Mouse (Mus musculus): ENCODE measurements around the gene Ydjc.
"Not testable (repeated sequence)": the region's sequence is repeated elsewhere in the genome, so short reads cannot be mapped to it uniquely, and the experiment has no call there.

Ydjc gene

GRCm38 (mm10) chr16:17154346-17154745 lies 9.9 kb downstream of the Ydjc start:
- DNase-seq = peak; percentile 24

GRCm38 (mm10) chr16:17165478-17165877 lies 21.1 kb downstream of the Ydjc start:
- not testable (repeated sequence) for DNase-seq

GRCm38 (mm10) chr16:17167179-17167578 lies 22.8 kb downstream of the Ydjc start:
- DNase-seq = peak; percentile 23 to 29

GRCm38 (mm10) chr16:17168049-17168448 lies 23.6 kb downstream of the Ydjc start:
- DNase-seq = no peak

- DNase-seq = no peak
These were observed 31.3 kb downstream of the Ydjc start for GRCm38 (mm10) chr16:17175765-17176164.

GRCm38 (mm10) chr16:17177623-17178170 lies 33.3 kb downstream of the Ydjc start:
- no peak for DNase-seq

GRCm38 (mm10) chr16:17179706-17180105 lies 35.3 kb downstream of the Ydjc start:
- no peak for DNase-seq

- DNase-seq = peak in 1 of 2 experiments; percentile 16
These were observed 37.0 kb downstream of the Ydjc start for GRCm38 (mm10) chr16:17181382-17181781.

GRCm38 (mm10) chr16:17182136-17182535 lies 37.7 kb downstream of the Ydjc start:
- no peak for DNase-seq

GRCm38 (mm10) chr16:17183003-17183402 lies 38.6 kb downstream of the Ydjc start:
- DNase-seq = no peak

- no peak for DNase-seq
These were observed 41.1 kb downstream of the Ydjc start for GRCm38 (mm10) chr16:17185475-17185874.

- no peak for DNase-seq
These were observed 49.4 kb downstream of the Ydjc start for GRCm38 (mm10) chr16:17193823-17194222.

- DNase-seq = no peak
These were observed 55.9 kb downstream of the Ydjc start for GRCm38 (mm10) chr16:17200121-17200952.

GRCm38 (mm10) chr16:17200953-17201707 lies 56.7 kb downstream of the Ydjc start:
- peak; percentile 83 to 92 for DNase-seq

- no peak for DNase-seq
These were observed 57.6 kb downstream of the Ydjc start for GRCm38 (mm10) chr16:17201977-17202376.

GRCm38 (mm10) chr16:17202549-17202948 lies 58.1 kb downstream of the Ydjc start, which contains the start of gene Ube2l3:
Gene Ube2l3 (minus strand): TSS chr16:17202649.
- no peak for DNase-seq

GRCm38 (mm10) chr16:17204990-17205389 lies 60.6 kb downstream of the Ydjc start:
- peak; percentile 51 to 64 for DNase-seq

GRCm38 (mm10) chr16:17208389-17209361 lies 64.3 kb downstream of the Ydjc start, which contains the start of gene Rimbp3:
Gene Rimbp3 (plus strand): TSS chr16:17208603.
- peak; percentile 83 to 93 for DNase-seq

- DNase-seq = peak; percentile 12 to 47
These were observed 65.1 kb downstream of the Ydjc start for GRCm38 (mm10) chr16:17209404-17209960.
